Mouse (Mus musculus) stomach, postnatal 0 days (tissue): ENCODE measurements around the gene Adam1b.

Source experiments
- CTCF ChIP-seq: IDR thresholded peaks from 2 replicates; pipeline ENCODE4 v1.5.1; 2016; ENCODE audit warnings: antibody characterized with exemption, low read depth, mild to moderate bottlenecking, moderate library complexity
- EP300 ChIP-seq: optimal IDR thresholded peaks from 2 replicates; pipeline ENCODE3; 2016; ENCODE audit warnings: antibody characterized with exemption

- TF ChIP-seq EP300, result no peak
- no peak for TF ChIP-seq CTCF
Observed at GRCm38 (mm10) chr5:121536921-121537555, 33.8 kb upstream of the Adam1b start.
